Mouse (Mus musculus): ENCODE measurements around the gene Baz2b. TPM values are rescaled to one million over a fixed set of nuclear protein-coding genes. Genes with fewer than 3 reads are reported as not detected.

The Baz2b gene
- polyA plus RNA-seq, 1 experiment from 2014 or later, result 54.8 TPM

GRCm38 (mm10) chr2:59955916-59956315, 253.7 kb downstream of the Baz2b start:
- Histone ChIP-seq H3K4me1 (replicated peaks) (peaks cover 43% of the 10 kb centered on the region), H3K4me2 (no peak overlapping the region), H3K9me3 (replicated peaks) (no peaks in the 10 kb centered on the region), H3K36me3 (peaks cover 25% of the 10 kb centered on the region), H3K27ac (ENCODE audit: poor library complexity, severe bottlenecking) (peak overlapping the region; percentile 20; the same call in 1 of the 2 replicates), H3K9ac (no peak overlapping the region; the same call in 1 of the 2 replicates), H3K27me3 (replicated peaks) (no peaks in the 10 kb centered on the region), H3K4me3 (no peak overlapping the region)
- WGBS, result 67% methylated on average over 7 of the region's 7 CpGs
- no peak for ATAC-seq (ENCODE audit: insufficient number of reproducible peaks, low FRiP score)

GRCm38 (mm10) chr2:59954791-59955190, 254.8 kb downstream of the Baz2b start:
- H3K9ac ChIP-seq, result no peak overlapping the region
- no peak for ATAC-seq (ENCODE audit: insufficient number of reproducible peaks, low FRiP score)
- no peaks in the 10 kb centered on the region for H3K9me3 ChIP-seq (replicated peaks)
- H3K36me3 ChIP-seq, result peaks cover 29% of the 10 kb centered on the region
- H3K4me2 ChIP-seq, result no peak overlapping the region
- no peaks in the 10 kb centered on the region for H3K27me3 ChIP-seq (replicated peaks)
- no peak overlapping the region for H3K4me3 ChIP-seq
- WGBS, result 52% methylated on average over 3 of the region's 3 CpGs
- peaks cover 33% of the 10 kb centered on the region for H3K4me1 ChIP-seq (replicated peaks)
- peak overlapping the region; percentile 36 for H3K27ac ChIP-seq (ENCODE audit: poor library complexity, severe bottlenecking)

- H3K4me3 ChIP-seq, result no peak overlapping the region
Measured at GRCm38 (mm10) chr2:59952286-59953014, 257.2 kb downstream of the Baz2b start.

GRCm38 (mm10) chr2:59951706-59952105, 257.9 kb downstream of the Baz2b start:
- WGBS, result 92% methylated on average over 8 of the region's 8 CpGs

More at GRCm38 (mm10) chr2:59952286-59953014, 257.2 kb downstream of the Baz2b start:
- 68% methylated on average over 13 of the region's 13 CpGs for WGBS
- H3K4me1 ChIP-seq (replicated peaks), result peaks cover 19% of the 10 kb centered on the region
- peak; percentile 51; the same call in 1 of the 2 replicates for ATAC-seq (ENCODE audit: insufficient number of reproducible peaks, low FRiP score)
- no peak overlapping the region for H3K9ac ChIP-seq
- H3K27me3 ChIP-seq (replicated peaks), result no peaks in the 10 kb centered on the region
- H3K36me3 ChIP-seq, result peaks cover 30% of the 10 kb centered on the region
- H3K27ac ChIP-seq (ENCODE audit: poor library complexity, severe bottlenecking), result peak overlapping the region; percentile 87
- H3K9me3 ChIP-seq (replicated peaks), result no peaks in the 10 kb centered on the region
- H3K4me2 ChIP-seq, result peak overlapping the region; percentile 54

GRCm38 (mm10) chr2:59951127-59951526, 258.5 kb downstream of the Baz2b start:
- H3K27ac ChIP-seq (ENCODE audit: poor library complexity, severe bottlenecking), result no peak overlapping the region
- H3K9ac ChIP-seq, result no peak overlapping the region
- 73% methylated on average over 4 of the region's 4 CpGs for WGBS
- no peak overlapping the region for H3K4me3 ChIP-seq
- peaks cover 18% of the 10 kb centered on the region for H3K4me1 ChIP-seq (replicated peaks)
- no peaks in the 10 kb centered on the region for H3K27me3 ChIP-seq (replicated peaks)
- ATAC-seq (ENCODE audit: insufficient number of reproducible peaks, low FRiP score), result no peak
- H3K9me3 ChIP-seq (replicated peaks), result no peaks in the 10 kb centered on the region
- H3K36me3 ChIP-seq, result peaks cover 26% of the 10 kb centered on the region
- no peak overlapping the region for H3K4me2 ChIP-seq

More at GRCm38 (mm10) chr2:59951706-59952105, 257.9 kb downstream of the Baz2b start:
- ATAC-seq (ENCODE audit: insufficient number of reproducible peaks, low FRiP score), result no peak
- Histone ChIP-seq H3K4me3 (no peak overlapping the region), H3K9me3 (replicated peaks) (no peaks in the 10 kb centered on the region), H3K9ac (no peak overlapping the region), H3K4me2 (no peak overlapping the region), H3K36me3 (peaks cover 27% of the 10 kb centered on the region), H3K27ac (ENCODE audit: poor library complexity, severe bottlenecking) (peak overlapping the region; percentile 87), H3K27me3 (replicated peaks) (no peaks in the 10 kb centered on the region), H3K4me1 (replicated peaks) (peaks cover 19% of the 10 kb centered on the region)

GRCm38 (mm10) chr2:59936296-59936695, 273.3 kb downstream of the Baz2b start:
- no peak overlapping the region for H3K27ac ChIP-seq (ENCODE audit: poor library complexity, severe bottlenecking)

GRCm38 (mm10) chr2:59933129-59933528, 276.5 kb downstream of the Baz2b start:
- H3K27me3 ChIP-seq (replicated peaks), result no peaks in the 10 kb centered on the region
- no peak overlapping the region for H3K27ac ChIP-seq (ENCODE audit: poor library complexity, severe bottlenecking)
- 87% methylated on average over 3 of the region's 3 CpGs for WGBS
- no peaks in the 10 kb centered on the region for H3K9me3 ChIP-seq (replicated peaks)
- H3K4me1 ChIP-seq (replicated peaks), result peaks cover 8% of the 10 kb centered on the region
- ATAC-seq (ENCODE audit: insufficient number of reproducible peaks, low FRiP score), result no peak
- H3K4me2 ChIP-seq, result no peak overlapping the region
- no peak overlapping the region for H3K9ac ChIP-seq
- peaks cover 32% of the 10 kb centered on the region for H3K36me3 ChIP-seq
- H3K4me3 ChIP-seq, result no peak overlapping the region

More at GRCm38 (mm10) chr2:59936296-59936695, 273.3 kb downstream of the Baz2b start:
- H3K4me2 ChIP-seq, result no peak overlapping the region
- WGBS, result 30% methylated on average over 9 of the region's 9 CpGs
- no peaks in the 10 kb centered on the region for H3K9me3 ChIP-seq (replicated peaks)
- no peak overlapping the region for H3K9ac ChIP-seq
- peaks cover 11% of the 10 kb centered on the region for H3K4me1 ChIP-seq (replicated peaks)
- no peak overlapping the region for H3K4me3 ChIP-seq
- no peak for ATAC-seq (ENCODE audit: insufficient number of reproducible peaks, low FRiP score)
- no peaks in the 10 kb centered on the region for H3K27me3 ChIP-seq (replicated peaks)
- H3K36me3 ChIP-seq, result peaks cover 38% of the 10 kb centered on the region

- H3K4me1 ChIP-seq (replicated peaks), result peaks cover 8% of the 10 kb centered on the region
Measured at GRCm38 (mm10) chr2:59932244-59932643, 277.4 kb downstream of the Baz2b start.

GRCm38 (mm10) chr2:59913610-59914009, 296.0 kb downstream of the Baz2b start:
- no peak overlapping the region for H3K27ac ChIP-seq (ENCODE audit: poor library complexity, severe bottlenecking)
- no peaks in the 10 kb centered on the region for H3K9me3 ChIP-seq (replicated peaks)
- peaks cover 78% of the 10 kb centered on the region for H3K36me3 ChIP-seq
- ATAC-seq (ENCODE audit: insufficient number of reproducible peaks, low FRiP score), result no peak
- H3K9ac ChIP-seq, result no peak overlapping the region
- H3K4me3 ChIP-seq, result no peak overlapping the region
- H3K4me2 ChIP-seq, result no peak overlapping the region
- H3K4me1 ChIP-seq (replicated peaks), result no peaks in the 10 kb centered on the region
- H3K27me3 ChIP-seq (replicated peaks), result no peaks in the 10 kb centered on the region
- 89% methylated on average over 11 of the region's 11 CpGs for WGBS

More at GRCm38 (mm10) chr2:59932244-59932643, 277.4 kb downstream of the Baz2b start:
- H3K36me3 ChIP-seq, result peaks cover 34% of the 10 kb centered on the region
- no peak for ATAC-seq (ENCODE audit: insufficient number of reproducible peaks, low FRiP score)
- H3K27me3 ChIP-seq (replicated peaks), result no peaks in the 10 kb centered on the region
- H3K9me3 ChIP-seq (replicated peaks), result no peaks in the 10 kb centered on the region
- H3K9ac ChIP-seq, result no peak overlapping the region
- H3K4me3 ChIP-seq, result no peak overlapping the region
- H3K4me2 ChIP-seq, result no peak overlapping the region
- WGBS, result 91% methylated on average over 4 of the region's 4 CpGs
- no peak overlapping the region for H3K27ac ChIP-seq (ENCODE audit: poor library complexity, severe bottlenecking)

GRCm38 (mm10) chr2:59908048-59908447, 301.6 kb downstream of the Baz2b start:
- Histone ChIP-seq H3K36me3 (peaks cover 66% of the 10 kb centered on the region), H3K4me2 (no peak overlapping the region), H3K9me3 (replicated peaks) (no peaks in the 10 kb centered on the region), H3K27me3 (replicated peaks) (no peaks in the 10 kb centered on the region), H3K4me1 (replicated peaks) (peaks cover 3% of the 10 kb centered on the region; the same call in 1 of the 2 replicates), H3K27ac (ENCODE audit: poor library complexity, severe bottlenecking) (no peak overlapping the region), H3K4me3 (no peak overlapping the region), H3K9ac (no peak overlapping the region)
- 89% methylated on average over 9 of the region's 9 CpGs for WGBS
- no peak for ATAC-seq (ENCODE audit: insufficient number of reproducible peaks, low FRiP score)

- Histone ChIP-seq H3K4me3 (no peak overlapping the region), H3K4me2 (no peak overlapping the region), H3K27ac (ENCODE audit: poor library complexity, severe bottlenecking) (no peak overlapping the region), H3K36me3 (peaks cover 57% of the 10 kb centered on the region), H3K9ac (no peak overlapping the region), H3K4me1 (replicated peaks) (peaks cover 3% of the 10 kb centered on the region; the same call in 1 of the 2 replicates), H3K27me3 (replicated peaks) (no peaks in the 10 kb centered on the region), H3K9me3 (replicated peaks) (no peaks in the 10 kb centered on the region)
- ATAC-seq (ENCODE audit: insufficient number of reproducible peaks, low FRiP score), result no peak
- WGBS, result 82% methylated on average over 7 of the region's 7 CpGs
Measured at GRCm38 (mm10) chr2:59904007-59904406, 305.6 kb downstream of the Baz2b start.
